Mouse (Mus musculus): ENCODE results near the gene Arl15. TPM values are rescaled to one million over a fixed set of nuclear protein-coding genes. Genes with fewer than 3 reads are reported as not detected.

Gene Arl15
- polyA plus RNA-seq, 1 experiment from 2014 or later = 16.7 TPM

GRCm38 (mm10) chr13:113984491-113984890 is 190.2 kb downstream of the Arl15 start:
- no peak overlapping the region for H3K9ac ChIP-seq (ENCODE audit: low read length)
- WGBS = 96% methylated on average over 4 of the region's 4 CpGs
- H3K9me3 ChIP-seq (ENCODE audit: control insufficient read depth, low read length) = no peaks in the 10 kb centered on the region
- ATAC-seq (ENCODE audit: insufficient number of reproducible peaks, low FRiP score, low TSS enrichment, low read depth) = no peak
- no peak overlapping the region for H3K4me3 ChIP-seq (ENCODE audit: low read depth, low read length)
- no peak overlapping the region for H3K27ac ChIP-seq (replicated peaks; ENCODE audit: low read depth, low read length)
- no peak overlapping the region for H3K4me2 ChIP-seq (ENCODE audit: low read depth, severe bottlenecking)
- H3K36me3 ChIP-seq (ENCODE audit: control insufficient read depth, insufficient read depth, low read length) = no peaks in the 10 kb centered on the region
- peaks cover 6% of the 10 kb centered on the region; the same call in 1 of the 2 replicates for H3K4me1 ChIP-seq (ENCODE audit: control insufficient read depth, insufficient read depth, low read length)
- DNase-seq (ENCODE audit: low spot score) = no peak
- H3K27me3 ChIP-seq (ENCODE audit: control insufficient read depth, insufficient read depth, low read length) = no peaks in the 10 kb centered on the region

- H3K4me2 ChIP-seq (ENCODE audit: low read depth, severe bottlenecking) = no peak overlapping the region
- no peak for DNase-seq (ENCODE audit: low spot score)
- H3K4me1 ChIP-seq (ENCODE audit: control insufficient read depth, insufficient read depth, low read length) = no peaks in the 10 kb centered on the region; the same call in 1 of the 2 replicates
- no peak overlapping the region for H3K4me3 ChIP-seq (ENCODE audit: low read depth, low read length)
- H3K9me3 ChIP-seq (ENCODE audit: control insufficient read depth, low read length) = no peaks in the 10 kb centered on the region
- H3K27me3 ChIP-seq (ENCODE audit: control insufficient read depth, insufficient read depth, low read length) = no peaks in the 10 kb centered on the region
- H3K27ac ChIP-seq (replicated peaks; ENCODE audit: low read depth, low read length) = no peak overlapping the region
- WGBS = 92% methylated on average over 13 of the region's 13 CpGs
- H3K9ac ChIP-seq (ENCODE audit: low read length) = no peak overlapping the region
- no peaks in the 10 kb centered on the region for H3K36me3 ChIP-seq (ENCODE audit: control insufficient read depth, insufficient read depth, low read length)
- no peak for ATAC-seq (ENCODE audit: insufficient number of reproducible peaks, low FRiP score, low TSS enrichment, low read depth)
Measured at GRCm38 (mm10) chr13:113986864-113987562, 192.7 kb downstream of the Arl15 start.

- 91% methylated on average over 3 of the region's 3 CpGs for WGBS
- H3K4me2 ChIP-seq (ENCODE audit: low read depth, severe bottlenecking) = no peak overlapping the region
- H3K27ac ChIP-seq (replicated peaks; ENCODE audit: low read depth, low read length) = no peak overlapping the region
- no peaks in the 10 kb centered on the region for H3K4me1 ChIP-seq (ENCODE audit: control insufficient read depth, insufficient read depth, low read length)
- no peaks in the 10 kb centered on the region for H3K27me3 ChIP-seq (ENCODE audit: control insufficient read depth, insufficient read depth, low read length)
- no peaks in the 10 kb centered on the region for H3K36me3 ChIP-seq (ENCODE audit: control insufficient read depth, insufficient read depth, low read length)
- H3K9me3 ChIP-seq (ENCODE audit: control insufficient read depth, low read length) = no peaks in the 10 kb centered on the region
- no peak for DNase-seq (ENCODE audit: low spot score)
- H3K4me3 ChIP-seq (ENCODE audit: low read depth, low read length) = no peak overlapping the region
- H3K9ac ChIP-seq (ENCODE audit: low read length) = no peak overlapping the region
- no peak for ATAC-seq (ENCODE audit: insufficient number of reproducible peaks, low FRiP score, low TSS enrichment, low read depth)
Measured at GRCm38 (mm10) chr13:113990247-113990646, 195.9 kb downstream of the Arl15 start.

- Histone ChIP-seq H3K27ac (replicated peaks; ENCODE audit: low read depth, low read length) (no peak overlapping the region), H3K4me1 (ENCODE audit: control insufficient read depth, insufficient read depth, low read length) (no peaks in the 10 kb centered on the region), H3K27me3 (ENCODE audit: control insufficient read depth, insufficient read depth, low read length) (no peaks in the 10 kb centered on the region), H3K4me2 (ENCODE audit: low read depth, severe bottlenecking) (no peak overlapping the region), H3K36me3 (ENCODE audit: control insufficient read depth, insufficient read depth, low read length) (no peaks in the 10 kb centered on the region), H3K9ac (ENCODE audit: low read length) (no peak overlapping the region), H3K4me3 (ENCODE audit: low read depth, low read length) (no peak overlapping the region), H3K9me3 (ENCODE audit: control insufficient read depth, low read length) (no peaks in the 10 kb centered on the region)
- 81% methylated on average over 10 of the region's 10 CpGs for WGBS
- DNase-seq (ENCODE audit: low spot score) = no peak
- no peak for ATAC-seq (ENCODE audit: insufficient number of reproducible peaks, low FRiP score, low TSS enrichment, low read depth)
Measured at GRCm38 (mm10) chr13:113990701-113991100, 196.4 kb downstream of the Arl15 start.

GRCm38 (mm10) chr13:113993066-113993465 is 198.8 kb downstream of the Arl15 start:
- no peaks in the 10 kb centered on the region for H3K9me3 ChIP-seq (ENCODE audit: control insufficient read depth, low read length)
- no peaks in the 10 kb centered on the region for H3K27me3 ChIP-seq (ENCODE audit: control insufficient read depth, insufficient read depth, low read length)
- H3K4me1 ChIP-seq (ENCODE audit: control insufficient read depth, insufficient read depth, low read length) = no peaks in the 10 kb centered on the region
- H3K4me2 ChIP-seq (ENCODE audit: low read depth, severe bottlenecking) = no peak overlapping the region
- DNase-seq (ENCODE audit: low spot score) (no peak), ATAC-seq (ENCODE audit: insufficient number of reproducible peaks, low FRiP score, low TSS enrichment, low read depth) (no peak)
- no peaks in the 10 kb centered on the region for H3K36me3 ChIP-seq (ENCODE audit: control insufficient read depth, insufficient read depth, low read length)
- no peak overlapping the region for H3K9ac ChIP-seq (ENCODE audit: low read length)
- no peak overlapping the region for H3K27ac ChIP-seq (replicated peaks; ENCODE audit: low read depth, low read length)
- H3K4me3 ChIP-seq (ENCODE audit: low read depth, low read length) = no peak overlapping the region
- 85% methylated on average over 2 of the region's 2 CpGs for WGBS

- Histone ChIP-seq H3K9ac (ENCODE audit: low read length) (no peak overlapping the region), H3K4me3 (ENCODE audit: low read depth, low read length) (no peak overlapping the region), H3K27me3 (ENCODE audit: control insufficient read depth, insufficient read depth, low read length) (no peaks in the 10 kb centered on the region), H3K9me3 (ENCODE audit: control insufficient read depth, low read length) (no peaks in the 10 kb centered on the region), H3K4me2 (ENCODE audit: low read depth, severe bottlenecking) (no peak overlapping the region), H3K36me3 (ENCODE audit: control insufficient read depth, insufficient read depth, low read length) (no peaks in the 10 kb centered on the region), H3K27ac (replicated peaks; ENCODE audit: low read depth, low read length) (no peak overlapping the region), H3K4me1 (ENCODE audit: control insufficient read depth, insufficient read depth, low read length) (no peaks in the 10 kb centered on the region)
- DNase-seq (ENCODE audit: low spot score) = no peak
- no peak for ATAC-seq (ENCODE audit: insufficient number of reproducible peaks, low FRiP score, low TSS enrichment, low read depth)
- 83% methylated on average over 6 of the region's 6 CpGs for WGBS
Measured at GRCm38 (mm10) chr13:113994586-113994985, 200.3 kb downstream of the Arl15 start.

- Histone ChIP-seq H3K9me3 (ENCODE audit: control insufficient read depth, low read length) (no peaks in the 10 kb centered on the region), H3K9ac (ENCODE audit: low read length) (no peak overlapping the region), H3K4me2 (ENCODE audit: low read depth, severe bottlenecking) (no peak overlapping the region), H3K4me1 (ENCODE audit: control insufficient read depth, insufficient read depth, low read length) (no peaks in the 10 kb centered on the region), H3K36me3 (ENCODE audit: control insufficient read depth, insufficient read depth, low read length) (no peaks in the 10 kb centered on the region), H3K4me3 (ENCODE audit: low read depth, low read length) (no peak overlapping the region), H3K27ac (replicated peaks; ENCODE audit: low read depth, low read length) (no peak overlapping the region), H3K27me3 (ENCODE audit: control insufficient read depth, insufficient read depth, low read length) (no peaks in the 10 kb centered on the region)
- WGBS = 92% methylated on average over 9 of the region's 9 CpGs
- ATAC-seq (ENCODE audit: insufficient number of reproducible peaks, low FRiP score, low TSS enrichment, low read depth) (no peak), DNase-seq (ENCODE audit: low spot score) (no peak)
Measured at GRCm38 (mm10) chr13:113995490-113996236, 201.4 kb downstream of the Arl15 start.

- DNase-seq (ENCODE audit: low spot score) (no peak), ATAC-seq (ENCODE audit: insufficient number of reproducible peaks, low FRiP score, low TSS enrichment, low read depth) (no peak)
- WGBS = 93% methylated on average over 12 of the region's 12 CpGs
- Histone ChIP-seq H3K27me3 (ENCODE audit: control insufficient read depth, insufficient read depth, low read length) (no peaks in the 10 kb centered on the region), H3K4me1 (ENCODE audit: control insufficient read depth, insufficient read depth, low read length) (no peaks in the 10 kb centered on the region), H3K4me3 (ENCODE audit: low read depth, low read length) (no peak overlapping the region), H3K4me2 (ENCODE audit: low read depth, severe bottlenecking) (no peak overlapping the region), H3K9ac (ENCODE audit: low read length) (no peak overlapping the region), H3K36me3 (ENCODE audit: control insufficient read depth, insufficient read depth, low read length) (no peaks in the 10 kb centered on the region), H3K27ac (replicated peaks; ENCODE audit: low read depth, low read length) (no peak overlapping the region), H3K9me3 (ENCODE audit: control insufficient read depth, low read length) (no peaks in the 10 kb centered on the region)
Measured at GRCm38 (mm10) chr13:113998811-113999210, 204.5 kb downstream of the Arl15 start.

Data from limb, embryonic 11.5 days (tissue).